Mouse (Mus musculus): ENCODE data around the gene Olfr691. TPM values are rescaled to one million over a fixed set of nuclear protein-coding genes. Genes with fewer than 3 reads are reported as not detected.

The Olfr691 gene
- not detected for total RNA-seq (2023)

DNA sequence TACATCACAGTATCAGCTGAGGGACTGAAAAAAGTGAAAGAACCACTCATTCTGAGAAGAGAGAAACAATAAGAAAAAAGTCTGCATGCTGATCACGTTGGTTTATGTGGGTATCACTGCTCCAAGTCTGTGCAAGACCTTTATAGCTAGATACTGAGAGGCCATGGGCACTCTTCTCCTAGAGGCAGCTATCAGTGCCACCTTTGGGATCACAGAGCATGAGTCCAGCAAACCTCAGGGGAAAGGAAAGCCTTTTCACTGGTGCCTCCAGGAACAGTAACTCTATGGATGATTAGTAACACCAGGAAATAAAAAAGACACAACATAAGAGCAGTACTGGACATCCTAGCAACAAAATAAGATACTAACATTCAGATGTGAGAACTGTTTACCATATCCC lies at the start of gene Olfr691:
Gene Olfr691 (minus strand): TSS at position 101 of the 400 bp plus-strand sequence.

DNA sequence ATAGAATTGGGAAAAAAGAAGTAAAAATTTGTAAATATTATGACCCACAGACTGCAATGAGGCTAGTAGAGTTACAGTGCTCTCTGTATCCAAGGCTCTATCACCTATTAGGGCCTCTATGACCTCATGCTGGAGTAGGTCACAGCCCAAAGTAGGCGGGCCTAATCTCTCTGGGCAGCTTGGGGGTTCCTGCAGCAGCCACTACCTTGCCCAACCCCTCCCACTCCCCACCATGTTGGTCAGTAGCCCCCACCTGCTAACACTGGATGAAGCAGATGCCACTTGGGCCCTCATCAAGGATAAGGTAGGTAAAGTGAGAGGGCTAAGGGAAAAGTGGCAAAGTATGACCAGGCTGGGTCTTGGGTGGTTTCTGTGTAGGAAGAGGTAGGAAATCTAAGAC lies 32.8 kb upstream of the Olfr691 start, which contains the start of gene Gm5901:
Gene Gm5901 (plus strand): TSS at position 173 of the 400 bp plus-strand sequence.

DNA sequence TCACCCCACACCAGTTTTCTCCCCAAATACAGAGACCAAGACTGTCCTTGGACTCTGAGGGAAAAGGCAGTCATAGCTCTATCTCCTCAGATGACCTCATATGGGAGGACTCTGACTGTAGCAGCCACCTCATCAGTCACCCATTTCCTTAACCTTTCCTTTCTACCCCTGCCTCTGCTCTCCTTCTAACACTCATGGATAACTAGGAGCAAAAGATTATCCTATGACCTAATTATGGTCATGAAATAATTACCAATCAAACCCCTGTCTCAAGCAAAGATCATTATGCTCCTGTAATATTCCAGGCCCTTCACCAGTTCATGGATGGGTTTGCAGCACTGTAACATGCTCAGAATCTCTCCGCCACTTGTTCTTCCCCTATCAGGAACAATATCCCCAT lies 25.9 kb upstream of the Olfr691 start, which contains the start of gene Olfr692:
Gene Olfr692 (plus strand): TSS at position 301 of the 400 bp plus-strand sequence.

DNA sequence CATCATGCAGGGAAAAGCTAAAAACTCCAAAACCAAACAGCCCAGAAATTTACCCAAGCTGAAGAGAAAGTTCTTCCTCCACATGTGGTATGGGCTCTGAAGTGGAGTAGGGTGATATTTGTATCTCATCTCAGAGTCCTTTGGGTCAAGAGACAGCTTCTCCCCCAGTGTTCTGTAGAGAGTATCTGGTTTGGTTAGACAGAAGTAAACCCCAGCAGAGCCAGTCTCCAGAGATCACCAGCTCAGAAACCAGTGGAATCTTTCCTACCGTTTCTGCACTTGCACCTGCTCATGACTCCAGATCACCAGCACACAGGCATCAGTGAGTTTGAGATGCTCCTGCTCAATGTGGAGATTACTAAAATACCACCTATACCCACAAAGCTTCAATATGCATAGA lies 8.1 kb downstream of the Olfr691 start, which contains the start of gene Olfr690:
Gene Olfr690 (minus strand): TSS at position 101 of the 400 bp plus-strand sequence.

DNA sequence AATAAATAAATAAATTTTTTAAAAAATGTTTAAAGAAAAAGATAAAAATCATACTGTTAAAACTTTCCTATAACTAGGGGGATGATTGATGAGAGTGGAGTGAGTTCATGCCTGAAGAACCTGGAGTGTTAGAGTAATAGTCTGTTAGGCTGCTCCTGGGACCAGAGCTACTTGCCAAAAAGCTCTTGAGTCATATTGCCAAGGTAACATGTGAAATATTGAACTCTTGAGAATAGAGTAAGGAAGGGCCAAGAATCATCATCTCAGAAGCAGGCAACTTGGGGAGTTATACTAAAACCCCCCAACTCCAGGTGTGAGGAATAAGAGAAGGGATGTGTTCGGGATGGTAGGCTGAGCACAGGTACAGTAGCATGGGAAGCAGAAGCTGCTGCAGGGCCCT lies 31.2 kb downstream of the Olfr691 start, which contains the start of gene Olfr689:
Gene Olfr689 (plus strand): TSS at position 301 of the 400 bp plus-strand sequence.

DNA sequence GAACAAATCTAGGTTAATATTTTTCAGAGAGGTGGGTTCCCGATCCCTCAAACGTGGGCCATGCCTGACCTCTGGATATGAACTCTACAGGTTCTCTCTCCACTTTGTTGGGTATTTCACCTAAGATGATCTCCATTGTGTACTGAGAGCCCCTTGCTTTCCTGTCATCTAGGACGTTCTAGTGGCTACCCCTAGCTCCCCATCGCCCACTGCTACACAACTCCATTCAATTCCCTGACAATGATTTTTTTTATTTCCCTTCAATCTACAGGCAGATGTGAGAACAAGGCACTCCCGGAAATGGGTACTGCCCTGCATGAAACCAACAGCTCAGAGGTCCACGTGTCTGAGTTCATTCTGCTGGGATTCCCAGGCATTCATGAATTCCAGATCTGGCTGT lies 54.3 kb downstream of the Olfr691 start, which contains the start of gene Olfr688:
Gene Olfr688 (plus strand): TSS at position 301 of the 400 bp plus-strand sequence.

Other genes starting within 250 kb of the Olfr691 start
- gene Olfr680-ps1, start 249.5 kb downstream of the Olfr691 start, total RNA-seq (2023) = not detected
- gene Olfr681, start 225.4 kb downstream of the Olfr691 start, total RNA-seq (2023) = not detected
- gene Olfr683, start 195.3 kb downstream of the Olfr691 start, total RNA-seq (2023) = not detected
- gene Olfr684, start 178.6 kb downstream of the Olfr691 start, total RNA-seq (2023) = not detected
- not detected for gene Olfr685, start 156.3 kb downstream of the Olfr691 start, total RNA-seq (2023)
- not detected for gene Olfr686, start 134.8 kb downstream of the Olfr691 start, total RNA-seq (2023)
- gene Olfr688, start 54.2 kb downstream of the Olfr691 start, total RNA-seq (2023) = not detected
- gene Olfr689, start 31.1 kb downstream of the Olfr691 start, total RNA-seq (2023) = not detected
- gene Olfr690, start 8.2 kb downstream of the Olfr691 start, total RNA-seq (2023) = not detected
- not detected for gene Olfr692, start 26.0 kb upstream of the Olfr691 start, total RNA-seq (2023)
- gene Gm5901, start 32.8 kb upstream of the Olfr691 start, total RNA-seq (2023) = not detected
- 10 to 100 TPM; 59.4 TPM for gene Fam160a2, start 57.8 kb upstream of the Olfr691 start, total RNA-seq (2023)
- not detected for gene Cnga4, start 62.3 kb upstream of the Olfr691 start, total RNA-seq (2023)
- not detected for gene Cckbr, start 83.5 kb upstream of the Olfr691 start, total RNA-seq (2023)
- gene Cavin3, start 140.0 kb upstream of the Olfr691 start, total RNA-seq (2023) = not detected
- gene Smpd1, start 212.1 kb upstream of the Olfr691 start, total RNA-seq (2023) = 10 to 100 TPM; 26.7 to 29.7 TPM
- gene Apbb1, start 239.4 kb upstream of the Olfr691 start, total RNA-seq (2023) = 1 to 10 TPM; 1.8 to 3.5 TPM

All from T-cell, adult 66 days (primary cell).